Mouse (Mus musculus): Measurements from ENCODE around the gene Pdia6. TPM values are rescaled to one million over a fixed set of nuclear protein-coding genes. Genes with fewer than 3 reads are reported as not detected.

Gene Pdia6
- polyA plus RNA-seq, 1 experiment = 19.6 TPM

DNA sequence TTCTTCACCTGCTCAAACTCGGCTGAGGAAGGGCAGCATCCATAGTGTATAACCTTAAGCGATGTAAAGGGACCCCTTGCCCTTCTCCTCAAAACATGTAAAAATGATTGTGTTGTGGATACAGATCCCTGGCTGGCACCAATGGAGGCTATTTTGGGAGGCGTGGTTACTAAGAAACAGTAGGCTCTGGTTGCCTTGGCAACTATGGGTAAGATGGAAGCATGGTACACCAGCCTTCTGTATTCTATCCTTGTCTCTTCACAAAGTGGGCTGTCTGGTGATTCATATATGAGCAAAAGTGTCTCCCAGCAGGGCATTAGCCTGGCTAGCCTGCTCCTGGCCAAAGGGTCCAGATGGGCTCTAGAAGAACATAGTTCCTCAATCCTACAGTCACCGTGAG, 38.4 kb upstream of the Pdia6 start:
- 81% methylated on average over 4 of the region's 4 CpGs for WGBS
- Histone ChIP-seq H3K36me3 (ENCODE audit: control insufficient read depth, insufficient read depth, low read length) (no peaks in the 10 kb centered on the region), H3K27me3 (ENCODE audit: control insufficient read depth, insufficient read depth, low read length) (no peaks in the 10 kb centered on the region; the same call in 1 of the 2 replicates), H3K4me3 (ENCODE audit: low read depth, low read length) (no peak overlapping the region), H3K4me1 (ENCODE audit: control insufficient read depth, insufficient read depth, insufficient read length, low read length) (no peaks in the 10 kb centered on the region), H3K27ac (ENCODE audit: insufficient read depth, low read depth, low read length) (no peak overlapping the region)
- TF ChIP-seq POLR2A (IDR thresholded peaks at IDR 0.05; ENCODE audit: low read depth, low read length) = no peak
- TF ChIP-seq CTCF (IDR thresholded peaks at IDR 0.05; ENCODE audit: extremely low read depth, insufficient read length, insufficient replicate concordance, low read depth, low read length) = no peak

- TF ChIP-seq CTCF (IDR thresholded peaks at IDR 0.05; ENCODE audit: extremely low read depth, insufficient read length, insufficient replicate concordance, low read depth, low read length) = no peak
- TF ChIP-seq POLR2A (IDR thresholded peaks at IDR 0.05; ENCODE audit: low read depth, low read length) = no peak
- H3K27me3 ChIP-seq (ENCODE audit: control insufficient read depth, insufficient read depth, low read length) = no peaks in the 10 kb centered on the region; the same call in 1 of the 2 replicates
- no peak overlapping the region for H3K4me3 ChIP-seq (ENCODE audit: low read depth, low read length)
- no peaks in the 10 kb centered on the region for H3K36me3 ChIP-seq (ENCODE audit: control insufficient read depth, insufficient read depth, low read length)
- no peak overlapping the region for H3K27ac ChIP-seq (ENCODE audit: insufficient read depth, low read depth, low read length)
- 67% methylated on average over 5 of the region's 5 CpGs for WGBS
- H3K4me1 ChIP-seq (ENCODE audit: control insufficient read depth, insufficient read depth, insufficient read length, low read length) = no peaks in the 10 kb centered on the region
These were observed 35.8 kb upstream of the Pdia6 start for GRCm38 (mm10) chr12:17230581-17230980.

DNA sequence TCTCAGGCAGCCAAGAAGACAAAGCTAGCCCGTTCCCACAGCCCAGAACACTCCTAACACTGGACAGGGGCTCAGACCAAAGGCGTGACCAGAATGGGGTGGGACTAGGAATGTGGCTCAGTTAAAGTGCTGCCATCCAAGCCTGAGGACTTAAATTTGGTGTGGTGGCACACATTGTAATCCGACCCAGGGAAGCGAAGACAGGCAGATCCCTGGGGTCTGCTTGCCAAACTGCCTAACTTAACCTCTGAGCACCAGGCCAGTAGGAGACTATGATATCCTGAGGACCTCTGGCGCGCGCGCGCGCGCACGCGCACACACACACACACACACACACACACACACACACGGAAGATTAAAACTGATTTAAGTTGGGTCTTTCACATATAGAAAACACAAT, 34.8 kb upstream of the Pdia6 start:
- H3K27me3 ChIP-seq (ENCODE audit: control insufficient read depth, insufficient read depth, low read length) = no peaks in the 10 kb centered on the region; the same call in 1 of the 2 replicates
- TF ChIP-seq CTCF (IDR thresholded peaks at IDR 0.05; ENCODE audit: extremely low read depth, insufficient read length, insufficient replicate concordance, low read depth, low read length) = no peak
- TF ChIP-seq POLR2A (IDR thresholded peaks at IDR 0.05; ENCODE audit: low read depth, low read length) = no peak
- H3K36me3 ChIP-seq (ENCODE audit: control insufficient read depth, insufficient read depth, low read length) = no peaks in the 10 kb centered on the region
- WGBS = 87% methylated on average over 14 of the region's 14 CpGs
- no peak overlapping the region for H3K27ac ChIP-seq (ENCODE audit: insufficient read depth, low read depth, low read length)
- no peaks in the 10 kb centered on the region for H3K4me1 ChIP-seq (ENCODE audit: control insufficient read depth, insufficient read depth, insufficient read length, low read length)
- no peak overlapping the region for H3K4me3 ChIP-seq (ENCODE audit: low read depth, low read length)

DNA sequence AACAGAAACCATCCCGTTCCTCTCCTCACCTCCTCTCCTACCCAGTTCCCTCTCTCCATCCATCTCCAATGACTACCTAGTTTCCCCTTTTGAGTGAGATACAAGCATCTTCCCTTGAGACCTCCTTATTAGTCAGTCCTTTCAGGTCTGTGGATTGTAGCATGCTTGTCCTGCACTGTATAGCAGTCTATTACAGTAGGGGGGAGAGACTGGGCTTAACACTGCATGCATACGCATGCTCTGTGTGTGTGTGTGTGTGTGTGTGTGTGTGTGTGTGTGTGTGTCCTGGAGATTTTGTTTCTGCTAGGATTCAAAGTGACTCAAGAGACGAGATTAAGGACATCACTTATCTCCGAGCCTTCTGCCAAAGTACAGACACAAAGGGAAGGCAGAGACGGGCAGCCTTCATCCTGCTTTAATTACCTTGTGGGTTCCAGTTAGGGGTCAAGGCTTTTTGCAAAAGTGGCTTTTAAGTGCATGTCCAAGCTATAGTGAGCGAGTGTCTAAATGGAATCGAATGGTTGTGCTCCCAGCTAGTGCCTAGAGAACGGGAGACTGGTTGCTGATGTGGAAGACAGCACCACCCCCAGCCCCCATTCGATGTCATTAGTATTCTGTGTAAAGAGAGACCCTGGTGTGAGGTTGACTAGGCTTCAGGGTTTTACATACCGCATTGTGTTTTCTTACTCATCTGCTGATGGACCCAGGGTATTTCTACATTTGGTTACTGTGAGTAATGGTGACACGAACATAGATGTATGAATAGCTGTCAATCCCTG, 30.6 kb upstream of the Pdia6 start:
- Histone ChIP-seq H3K4me3 (ENCODE audit: low read depth, low read length) (no peak overlapping the region), H3K4me1 (ENCODE audit: control insufficient read depth, insufficient read depth, insufficient read length, low read length) (no peaks in the 10 kb centered on the region), H3K27me3 (ENCODE audit: control insufficient read depth, insufficient read depth, low read length) (no peaks in the 10 kb centered on the region; the same call in 1 of the 2 replicates), H3K36me3 (ENCODE audit: control insufficient read depth, insufficient read depth, low read length) (no peaks in the 10 kb centered on the region), H3K27ac (ENCODE audit: insufficient read depth, low read depth, low read length) (no peak overlapping the region)
- WGBS = 45% methylated on average over 11 of the region's 11 CpGs
- TF ChIP-seq POLR2A (IDR thresholded peaks at IDR 0.05; ENCODE audit: low read depth, low read length) = no peak
- no peak for TF ChIP-seq CTCF (IDR thresholded peaks at IDR 0.05; ENCODE audit: extremely low read depth, insufficient read length, insufficient replicate concordance, low read depth, low read length)

DNA sequence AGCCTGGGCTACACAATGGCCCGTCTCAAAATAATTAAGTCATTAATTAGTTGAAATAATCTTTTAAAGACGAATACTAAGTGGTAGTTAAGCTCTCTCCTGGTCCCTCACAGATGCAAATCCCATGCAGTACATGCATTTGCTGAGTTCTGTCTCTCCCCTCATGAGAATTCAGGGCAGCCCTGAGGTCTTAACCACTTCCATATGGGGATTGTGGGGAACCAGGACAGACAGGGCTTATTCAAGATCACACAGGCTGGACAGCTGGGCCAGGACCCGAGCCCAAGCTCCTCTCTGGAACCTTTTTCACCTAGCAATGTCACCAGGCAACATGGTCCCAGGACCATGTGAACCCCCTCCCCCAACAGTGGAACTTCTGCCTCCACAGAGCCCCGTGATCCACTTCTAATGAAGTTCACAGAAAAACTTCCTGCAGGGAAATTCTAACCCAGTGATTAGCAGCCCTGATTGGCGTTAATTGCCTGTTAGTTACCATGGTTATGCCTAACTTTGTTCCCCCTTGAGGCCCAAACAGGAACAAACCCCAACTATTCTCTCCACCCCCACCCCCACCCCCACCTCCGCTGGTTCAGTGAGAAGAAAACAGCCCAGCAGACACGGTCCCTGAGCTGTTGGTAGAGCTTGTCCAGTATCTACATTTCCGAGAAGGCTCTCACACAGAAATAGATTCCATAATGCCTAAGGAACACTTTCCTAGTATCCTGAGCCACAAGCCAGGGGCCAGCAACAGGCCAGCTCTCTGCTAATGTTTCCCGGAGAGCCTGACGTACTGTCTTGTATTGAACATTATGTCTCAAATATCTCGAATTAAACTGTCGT, 27.5 kb upstream of the Pdia6 start:
- H3K4me1 ChIP-seq (ENCODE audit: control insufficient read depth, insufficient read depth, insufficient read length, low read length) = no peaks in the 10 kb centered on the region
- no peak for TF ChIP-seq CTCF (IDR thresholded peaks at IDR 0.05; ENCODE audit: extremely low read depth, insufficient read length, insufficient replicate concordance, low read depth, low read length)
- TF ChIP-seq POLR2A (IDR thresholded peaks at IDR 0.05; ENCODE audit: low read depth, low read length) = no peak
- no peak overlapping the region for H3K27ac ChIP-seq (ENCODE audit: insufficient read depth, low read depth, low read length)
- no peaks in the 10 kb centered on the region for H3K27me3 ChIP-seq (ENCODE audit: control insufficient read depth, insufficient read depth, low read length)
- H3K36me3 ChIP-seq (ENCODE audit: control insufficient read depth, insufficient read depth, low read length) = no peaks in the 10 kb centered on the region
- 55% methylated on average over 12 of the region's 12 CpGs for WGBS
- H3K4me3 ChIP-seq (ENCODE audit: low read depth, low read length) = no peak overlapping the region

DNA sequence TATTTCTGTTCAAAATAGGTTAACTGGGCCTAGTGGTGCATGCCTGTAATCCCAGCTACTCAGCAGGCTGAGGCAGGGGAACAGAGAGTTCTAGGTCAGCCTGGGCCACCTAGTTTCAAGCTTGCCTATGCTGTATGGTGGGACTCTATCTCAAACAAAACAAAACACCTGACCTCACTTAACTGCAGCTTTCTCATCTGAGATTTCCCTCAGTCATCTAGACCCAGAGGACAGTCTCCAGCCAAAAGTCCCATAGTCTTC, 27.0 kb upstream of the Pdia6 start:
- no peaks in the 10 kb centered on the region for H3K36me3 ChIP-seq (ENCODE audit: control insufficient read depth, insufficient read depth, low read length)
- no peak overlapping the region for H3K4me3 ChIP-seq (ENCODE audit: low read depth, low read length)
- no peaks in the 10 kb centered on the region for H3K4me1 ChIP-seq (ENCODE audit: control insufficient read depth, insufficient read depth, insufficient read length, low read length)
- TF ChIP-seq CTCF (IDR thresholded peaks at IDR 0.05; ENCODE audit: extremely low read depth, insufficient read length, insufficient replicate concordance, low read depth, low read length) (no peak), POLR2A (IDR thresholded peaks at IDR 0.05; ENCODE audit: low read depth, low read length) (no peak)
- no peaks in the 10 kb centered on the region for H3K27me3 ChIP-seq (ENCODE audit: control insufficient read depth, insufficient read depth, low read length)
- H3K27ac ChIP-seq (ENCODE audit: insufficient read depth, low read depth, low read length) = no peak overlapping the region

- Histone ChIP-seq H3K4me1 (ENCODE audit: control insufficient read depth, insufficient read depth, insufficient read length, low read length) (no peaks in the 10 kb centered on the region), H3K27ac (ENCODE audit: insufficient read depth, low read depth, low read length) (no peak overlapping the region), H3K36me3 (ENCODE audit: control insufficient read depth, insufficient read depth, low read length) (no peaks in the 10 kb centered on the region), H3K4me3 (ENCODE audit: low read depth, low read length) (no peak overlapping the region), H3K27me3 (ENCODE audit: control insufficient read depth, insufficient read depth, low read length) (no peaks in the 10 kb centered on the region)
- WGBS = 69% methylated on average over 2 of the region's 2 CpGs
- no peak for TF ChIP-seq POLR2A (IDR thresholded peaks at IDR 0.05; ENCODE audit: low read depth, low read length)
- TF ChIP-seq CTCF (IDR thresholded peaks at IDR 0.05; ENCODE audit: extremely low read depth, insufficient read length, insufficient replicate concordance, low read depth, low read length) = no peak
These were observed 25.3 kb upstream of the Pdia6 start for GRCm38 (mm10) chr12:17241016-17241415.

All from small intestine, adult 2 months (tissue).